Mouse (Mus musculus): ENCODE measurements at regions not wholly inside any gene's neighbourhood (a gene's known extent, or its start where the extent isn't known, plus 50 kb on each side); places are given as distances from the start of the nearest gene placed in this dataset.
A peak's percentile ranks its signal among the peaks of the same experiment; 100 is the strongest.

GRCm38 (mm10) chr11:50547776-50548175 is 54.1 kb upstream of the Adamts2 start:
- no peak for DNase-seq (ENCODE audit: low spot score)

- DNase-seq (ENCODE audit: low spot score): peak; percentile 62
Measured at GRCm38 (mm10) chr11:50546456-50547144, 55.3 kb upstream of the Adamts2 start.

- DNase-seq (ENCODE audit: low spot score): no peak
Measured at GRCm38 (mm10) chr11:50545421-50545820, 56.5 kb upstream of the Adamts2 start.

- peak; percentile 90 for DNase-seq (ENCODE audit: low spot score)
Measured at GRCm38 (mm10) chr11:50540136-50540535, 61.7 kb upstream of the Adamts2 start.

GRCm38 (mm10) chr11:50534266-50534665 is 67.6 kb upstream of the Adamts2 start:
- no peak for DNase-seq (ENCODE audit: low spot score)

- DNase-seq (ENCODE audit: low spot score): no peak
Measured at GRCm38 (mm10) chr11:50527923-50528322, 74.0 kb upstream of the Adamts2 start.

GRCm38 (mm10) chr11:50520162-50520561 is 81.7 kb upstream of the Adamts2 start:
- no peak for DNase-seq (ENCODE audit: low spot score)

- no peak for DNase-seq (ENCODE audit: low spot score)
Measured at GRCm38 (mm10) chr11:50507882-50508281, 77.0 kb upstream of the Rufy1 start.

- no peak for DNase-seq (ENCODE audit: low spot score)
Measured at GRCm38 (mm10) chr11:50507498-50507824, 76.5 kb upstream of the Rufy1 start.

GRCm38 (mm10) chr11:50506820-50507497 is 76.0 kb upstream of the Rufy1 start:
- no peak for DNase-seq (ENCODE audit: low spot score)

GRCm38 (mm10) chr11:50501352-50501751 is 70.4 kb upstream of the Rufy1 start:
- DNase-seq (ENCODE audit: low spot score): no peak

GRCm38 (mm10) chr11:50493123-50493476 is 62.2 kb upstream of the Rufy1 start:
- no peak for DNase-seq (ENCODE audit: low spot score)

GRCm38 (mm10) chr11:50492399-50493122 is 61.6 kb upstream of the Rufy1 start:
- no peak for DNase-seq (ENCODE audit: low spot score)

GRCm38 (mm10) chr11:50483821-50484220 is 52.9 kb upstream of the Rufy1 start:
- DNase-seq (ENCODE audit: low spot score): no peak

GRCm38 (mm10) chr11:50483116-50483515 is 52.2 kb upstream of the Rufy1 start:
- no peak for DNase-seq (ENCODE audit: low spot score)

- no peak for DNase-seq (ENCODE audit: low spot score)
Measured at GRCm38 (mm10) chr11:50482607-50483006, 51.7 kb upstream of the Rufy1 start.
